Mouse (Mus musculus): ENCODE measurements around the gene Man1a. TPM values are rescaled to one million over a fixed set of nuclear protein-coding genes. Genes with fewer than 3 reads are reported as not detected.

Man1a gene
- polyA plus RNA-seq, 1 experiment from 2014 or later: 12.6 TPM

DNA sequence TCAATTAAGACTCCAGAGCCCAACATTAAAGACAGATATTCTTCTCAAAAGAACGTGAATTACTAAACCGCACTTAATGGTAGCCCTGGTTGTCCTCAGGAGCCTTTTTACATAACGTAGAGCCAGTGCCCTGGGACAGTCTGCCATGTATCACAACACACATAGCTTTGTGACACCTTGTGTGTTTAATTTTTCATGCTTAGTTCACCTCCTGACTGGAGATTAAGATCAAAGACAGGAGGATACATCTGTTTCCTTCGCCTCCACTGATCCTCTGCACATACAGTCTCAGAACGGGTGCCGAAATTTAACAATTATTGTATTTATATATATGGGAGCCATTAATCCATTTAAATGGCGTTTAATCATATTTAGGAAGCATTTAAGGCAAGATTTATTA lies 134.8 kb downstream of the Man1a start:
- ATAC-seq (replicated peaks; ENCODE audit: low FRiP score): no peak
- H3K4me2 ChIP-seq: no peak overlapping the region
- H3K9ac ChIP-seq (ENCODE audit: low read depth, low read length): no peak overlapping the region
- no peaks in the 10 kb centered on the region for H3K36me3 ChIP-seq (ENCODE audit: control insufficient read depth, insufficient read depth, low read length)
- WGBS: 71% methylated on average over 7 of the region's 7 CpGs
- DNase-seq (ENCODE audit: low spot score): no peak
- H3K4me1 ChIP-seq (replicated peaks; ENCODE audit: control insufficient read depth, insufficient read depth, low read length): no peaks in the 10 kb centered on the region
- no peak overlapping the region for H3K4me3 ChIP-seq (ENCODE audit: low read depth, low read length)
- H3K27me3 ChIP-seq (replicated peaks; ENCODE audit: control insufficient read depth, insufficient read depth, low read length): no peaks in the 10 kb centered on the region
- H3K9me3 ChIP-seq (ENCODE audit: control insufficient read depth, low read length): no peaks in the 10 kb centered on the region
- H3K27ac ChIP-seq (ENCODE audit: low read depth, low read length): no peak overlapping the region

DNA sequence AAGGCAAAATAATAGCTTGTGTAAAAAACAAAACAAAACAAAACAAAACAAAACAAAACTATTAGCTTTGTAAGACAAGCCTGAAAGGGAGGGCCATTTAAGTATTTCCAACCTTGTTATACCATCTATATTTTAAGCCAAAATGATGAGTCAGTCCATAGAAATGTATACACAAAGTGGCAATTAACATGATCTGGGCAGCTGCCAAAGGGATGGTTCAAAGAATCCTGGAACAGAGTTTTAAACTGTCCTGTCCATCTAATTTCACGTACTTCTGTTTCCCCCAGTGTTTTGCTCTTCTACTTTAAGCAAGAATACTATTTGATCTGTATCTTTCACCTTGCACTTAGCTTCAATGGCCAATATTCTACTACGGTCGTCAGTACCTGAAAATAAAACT lies 138.2 kb downstream of the Man1a start:
- Histone ChIP-seq H3K9me3 (ENCODE audit: control insufficient read depth, low read length) (no peaks in the 10 kb centered on the region), H3K4me2 (no peak overlapping the region), H3K36me3 (ENCODE audit: control insufficient read depth, insufficient read depth, low read length) (no peaks in the 10 kb centered on the region), H3K4me3 (ENCODE audit: low read depth, low read length) (no peak overlapping the region), H3K4me1 (replicated peaks; ENCODE audit: control insufficient read depth, insufficient read depth, low read length) (no peaks in the 10 kb centered on the region), H3K27me3 (replicated peaks; ENCODE audit: control insufficient read depth, insufficient read depth, low read length) (no peaks in the 10 kb centered on the region), H3K27ac (ENCODE audit: low read depth, low read length) (no peak overlapping the region), H3K9ac (ENCODE audit: low read depth, low read length) (no peak overlapping the region)
- DNase-seq (ENCODE audit: low spot score): no peak
- ATAC-seq (replicated peaks; ENCODE audit: low FRiP score): no peak
- 87% methylated on average over 3 of the region's 3 CpGs for WGBS

DNA sequence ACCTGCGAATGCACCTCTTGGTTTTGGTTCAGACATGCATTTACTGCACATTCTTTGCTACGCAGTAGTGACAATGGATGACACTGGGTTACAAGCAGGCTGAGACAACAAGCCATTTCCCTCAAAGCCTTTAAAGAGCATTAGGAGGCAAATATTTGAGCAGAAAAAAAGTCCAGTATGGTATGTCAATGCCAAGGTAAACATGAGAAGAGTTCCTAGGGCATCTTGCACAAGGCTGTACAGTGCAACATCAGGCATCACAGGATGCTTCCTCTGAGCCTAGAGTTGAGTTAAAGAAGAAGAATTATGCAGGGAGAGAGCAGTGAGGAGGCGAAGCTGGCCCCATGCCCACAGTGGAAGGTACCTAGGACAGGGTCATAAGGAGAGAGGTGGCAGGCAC lies 140.3 kb downstream of the Man1a start:
- no peak overlapping the region for H3K27ac ChIP-seq (ENCODE audit: low read depth, low read length)
- no peak for ATAC-seq (replicated peaks; ENCODE audit: low FRiP score)
- no peaks in the 10 kb centered on the region for H3K27me3 ChIP-seq (replicated peaks; ENCODE audit: control insufficient read depth, insufficient read depth, low read length)
- H3K4me2 ChIP-seq: no peak overlapping the region
- no peaks in the 10 kb centered on the region for H3K4me1 ChIP-seq (replicated peaks; ENCODE audit: control insufficient read depth, insufficient read depth, low read length)
- no peak for DNase-seq (ENCODE audit: low spot score)
- 92% methylated on average over 3 of the region's 3 CpGs for WGBS
- no peaks in the 10 kb centered on the region for H3K9me3 ChIP-seq (ENCODE audit: control insufficient read depth, low read length)
- no peak overlapping the region for H3K9ac ChIP-seq (ENCODE audit: low read depth, low read length)
- H3K36me3 ChIP-seq (ENCODE audit: control insufficient read depth, insufficient read depth, low read length): no peaks in the 10 kb centered on the region
- H3K4me3 ChIP-seq (ENCODE audit: low read depth, low read length): no peak overlapping the region

DNA sequence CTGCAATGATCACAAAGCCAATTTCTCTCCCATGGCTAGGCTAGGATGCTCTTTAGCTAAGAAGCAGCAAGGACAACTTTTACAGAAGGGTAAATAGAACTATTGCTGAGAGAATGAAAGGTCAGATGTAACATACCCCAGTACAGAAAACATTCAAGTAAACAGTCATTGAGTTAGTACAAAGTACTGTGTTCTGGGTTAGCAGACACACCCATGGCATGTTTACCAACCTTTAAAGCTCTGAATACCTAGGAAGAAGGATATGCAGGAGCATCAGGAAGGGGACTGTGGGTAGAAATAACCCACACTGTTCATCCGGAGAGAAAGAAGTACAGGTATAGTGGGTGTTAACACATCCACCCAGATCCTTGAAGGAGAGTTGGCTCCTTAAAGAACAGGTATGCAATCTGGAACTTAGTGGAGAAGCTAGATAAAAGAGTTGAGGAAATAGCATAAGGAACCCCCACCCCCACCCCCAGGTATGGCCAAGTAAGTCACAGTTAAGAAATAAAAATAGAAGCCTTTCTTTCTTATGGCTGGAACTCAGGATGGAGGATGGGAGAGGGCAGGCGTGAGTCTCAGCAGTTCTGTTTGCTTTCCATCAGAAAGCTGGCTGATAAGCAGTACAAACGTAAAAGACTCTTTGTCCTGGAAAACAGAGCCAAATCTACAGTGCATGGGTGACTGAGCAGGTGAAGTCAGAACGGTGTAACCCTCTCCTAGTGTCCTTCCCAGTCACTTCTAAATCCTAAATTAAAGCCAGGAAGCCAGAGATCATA lies 146.5 kb downstream of the Man1a start:
- Histone ChIP-seq H3K9me3 (ENCODE audit: control insufficient read depth, low read length) (no peaks in the 10 kb centered on the region), H3K9ac (ENCODE audit: low read depth, low read length) (no peak overlapping the region), H3K4me3 (ENCODE audit: low read depth, low read length) (no peak overlapping the region), H3K36me3 (ENCODE audit: control insufficient read depth, insufficient read depth, low read length) (no peaks in the 10 kb centered on the region), H3K4me2 (no peak overlapping the region), H3K27ac (ENCODE audit: low read depth, low read length) (no peak overlapping the region), H3K27me3 (replicated peaks; ENCODE audit: control insufficient read depth, insufficient read depth, low read length) (no peaks in the 10 kb centered on the region), H3K4me1 (replicated peaks; ENCODE audit: control insufficient read depth, insufficient read depth, low read length) (no peaks in the 10 kb centered on the region)
- no peak for DNase-seq (ENCODE audit: low spot score)
- ATAC-seq (replicated peaks; ENCODE audit: low FRiP score): no peak
- 64% methylated on average over 4 of the region's 4 CpGs for WGBS

DNA sequence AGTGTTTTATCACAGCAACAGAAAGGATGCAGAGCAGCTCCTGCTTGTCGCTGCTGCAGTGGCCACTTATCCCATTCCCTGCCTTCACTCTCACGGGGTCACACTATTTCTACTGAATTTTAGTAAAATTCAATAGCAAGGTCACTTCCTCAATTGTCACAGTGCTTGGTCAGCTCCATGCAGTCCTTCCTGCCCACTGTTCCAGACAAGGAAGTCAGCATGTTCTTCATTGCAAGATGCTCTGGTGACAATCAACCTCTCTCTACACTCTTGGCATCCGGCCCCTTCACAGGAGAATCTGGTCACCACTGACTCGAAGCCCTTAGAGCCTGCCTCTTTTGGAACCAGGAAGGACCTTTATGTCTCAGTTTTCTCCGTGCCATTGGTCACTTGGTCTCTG lies 148.5 kb downstream of the Man1a start:
- no peak overlapping the region for H3K4me2 ChIP-seq
- no peak for ATAC-seq (replicated peaks; ENCODE audit: low FRiP score)
- no peaks in the 10 kb centered on the region for H3K36me3 ChIP-seq (ENCODE audit: control insufficient read depth, insufficient read depth, low read length)
- H3K9me3 ChIP-seq (ENCODE audit: control insufficient read depth, low read length): no peaks in the 10 kb centered on the region
- H3K9ac ChIP-seq (ENCODE audit: low read depth, low read length): no peak overlapping the region
- H3K27ac ChIP-seq (ENCODE audit: low read depth, low read length): no peak overlapping the region
- no peak overlapping the region for H3K4me3 ChIP-seq (ENCODE audit: low read depth, low read length)
- no peaks in the 10 kb centered on the region for H3K4me1 ChIP-seq (replicated peaks; ENCODE audit: control insufficient read depth, insufficient read depth, low read length)
- H3K27me3 ChIP-seq (replicated peaks; ENCODE audit: control insufficient read depth, insufficient read depth, low read length): no peaks in the 10 kb centered on the region
- DNase-seq (ENCODE audit: low spot score): no peak
- WGBS: 64% methylated on average over 5 of the region's 5 CpGs

DNA sequence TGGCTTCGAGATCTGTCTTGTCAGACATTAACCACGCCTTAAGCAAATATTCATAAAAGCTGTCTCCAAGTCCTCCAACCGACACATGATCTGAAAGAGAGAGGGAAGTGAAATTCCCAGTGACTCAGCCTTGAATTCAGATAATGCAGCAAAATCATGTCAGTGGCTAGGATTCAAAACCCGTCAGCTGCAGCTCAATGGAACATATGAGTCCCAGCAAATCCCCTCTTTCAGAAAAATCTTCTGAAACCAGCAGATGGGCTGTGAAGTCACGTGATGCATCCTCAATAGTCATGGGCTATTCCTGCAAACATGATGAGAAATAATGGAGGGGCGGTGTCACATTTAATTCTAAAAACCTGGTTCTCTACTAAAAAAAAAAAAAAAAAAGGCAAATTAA lies 151.0 kb downstream of the Man1a start:
- no peaks in the 10 kb centered on the region for H3K27me3 ChIP-seq (replicated peaks; ENCODE audit: control insufficient read depth, insufficient read depth, low read length)
- no peaks in the 10 kb centered on the region for H3K36me3 ChIP-seq (ENCODE audit: control insufficient read depth, insufficient read depth, low read length)
- no peak overlapping the region for H3K4me3 ChIP-seq (ENCODE audit: low read depth, low read length)
- H3K9ac ChIP-seq (ENCODE audit: low read depth, low read length): no peak overlapping the region
- H3K27ac ChIP-seq (ENCODE audit: low read depth, low read length): no peak overlapping the region
- DNase-seq (ENCODE audit: low spot score) (no peak), ATAC-seq (replicated peaks; ENCODE audit: low FRiP score) (no peak)
- WGBS: 83% methylated on average over 6 of the region's 6 CpGs
- H3K9me3 ChIP-seq (ENCODE audit: control insufficient read depth, low read length): no peaks in the 10 kb centered on the region
- H3K4me1 ChIP-seq (replicated peaks; ENCODE audit: control insufficient read depth, insufficient read depth, low read length): no peaks in the 10 kb centered on the region
- no peak overlapping the region for H3K4me2 ChIP-seq

DNA sequence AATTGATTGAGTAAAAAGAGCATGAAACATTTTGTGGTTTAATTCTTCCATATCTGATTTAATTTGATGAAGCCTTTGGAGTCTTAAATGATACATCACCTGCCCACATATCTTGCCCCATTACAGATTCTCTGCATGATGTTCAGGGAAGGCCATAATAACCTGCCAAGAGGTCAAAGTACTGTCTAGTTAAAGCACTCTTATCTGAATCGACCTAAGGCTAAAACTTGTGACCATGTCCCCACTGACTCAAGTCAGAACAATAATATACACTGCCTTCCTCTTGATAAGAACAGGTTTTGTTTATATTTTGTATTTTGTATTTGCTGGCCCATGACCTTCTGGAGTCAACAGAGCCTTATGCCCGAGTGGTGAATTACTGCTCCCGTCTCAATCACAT lies 154.2 kb downstream of the Man1a start:
- Histone ChIP-seq H3K9me3 (ENCODE audit: control insufficient read depth, low read length) (no peaks in the 10 kb centered on the region), H3K27ac (ENCODE audit: low read depth, low read length) (no peak overlapping the region), H3K9ac (ENCODE audit: low read depth, low read length) (no peak overlapping the region), H3K27me3 (replicated peaks; ENCODE audit: control insufficient read depth, insufficient read depth, low read length) (no peaks in the 10 kb centered on the region), H3K4me2 (no peak overlapping the region), H3K36me3 (ENCODE audit: control insufficient read depth, insufficient read depth, low read length) (no peaks in the 10 kb centered on the region; the same call in 1 of the 2 replicates), H3K4me3 (ENCODE audit: low read depth, low read length) (no peak overlapping the region), H3K4me1 (replicated peaks; ENCODE audit: control insufficient read depth, insufficient read depth, low read length) (no peaks in the 10 kb centered on the region)
- no peak for ATAC-seq (replicated peaks; ENCODE audit: low FRiP score)
- 68% methylated on average over 3 of the region's 3 CpGs for WGBS
- DNase-seq (ENCODE audit: low spot score): no peak

DNA sequence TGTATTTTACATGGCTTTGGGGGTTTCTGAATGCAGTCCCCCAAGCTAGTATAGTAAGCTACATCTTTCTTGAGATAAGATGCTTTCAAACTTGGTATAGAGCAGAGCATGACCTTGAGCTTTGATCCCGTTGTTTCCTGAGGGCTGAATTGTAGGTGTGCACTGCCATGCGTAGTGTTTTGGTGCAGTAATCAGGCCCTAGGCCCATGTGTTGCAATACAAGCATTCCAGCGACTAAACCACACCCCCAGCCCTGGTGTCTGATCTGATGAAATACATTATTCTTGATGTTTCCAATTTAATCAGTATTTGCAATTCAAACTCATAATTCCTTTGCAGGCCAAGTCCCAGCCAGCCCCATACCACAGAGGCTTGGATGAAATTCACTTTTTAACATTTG lies 158.9 kb downstream of the Man1a start:
- DNase-seq (ENCODE audit: low spot score) (no peak), ATAC-seq (replicated peaks; ENCODE audit: low FRiP score) (no peak)
- Histone ChIP-seq H3K4me1 (replicated peaks; ENCODE audit: control insufficient read depth, insufficient read depth, low read length) (no peaks in the 10 kb centered on the region), H3K9me3 (ENCODE audit: control insufficient read depth, low read length) (no peaks in the 10 kb centered on the region), H3K4me3 (ENCODE audit: low read depth, low read length) (no peak overlapping the region), H3K27me3 (replicated peaks; ENCODE audit: control insufficient read depth, insufficient read depth, low read length) (no peaks in the 10 kb centered on the region), H3K36me3 (ENCODE audit: control insufficient read depth, insufficient read depth, low read length) (no peaks in the 10 kb centered on the region; the same call in 1 of the 2 replicates), H3K9ac (ENCODE audit: low read depth, low read length) (no peak overlapping the region), H3K4me2 (no peak overlapping the region), H3K27ac (ENCODE audit: low read depth, low read length) (no peak overlapping the region)
- 79% methylated on average over 3 of the region's 3 CpGs for WGBS

DNA sequence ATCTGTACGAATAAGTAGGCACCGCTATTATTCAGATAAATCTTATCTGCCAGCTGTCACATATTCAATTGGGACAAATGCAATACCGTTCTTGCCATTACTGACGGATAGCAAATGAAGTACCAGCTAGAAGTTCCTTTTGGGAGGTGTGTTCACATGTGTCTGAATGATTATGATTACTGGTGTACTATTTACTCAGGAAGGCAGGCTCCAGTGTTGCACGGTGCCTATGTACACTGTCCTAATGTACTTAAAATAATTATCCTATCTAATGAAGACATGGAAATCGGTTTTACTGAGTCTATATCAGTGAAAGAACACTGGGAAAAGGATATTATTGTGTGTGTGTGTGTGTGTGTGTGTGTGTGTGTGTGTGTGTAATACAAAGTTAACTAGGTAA lies 160.7 kb downstream of the Man1a start:
- no peak for ATAC-seq (replicated peaks; ENCODE audit: low FRiP score)
- H3K4me2 ChIP-seq: no peak overlapping the region

More for the DNA sequence above, 160.7 kb downstream of the Man1a start:
- no peak overlapping the region for H3K27ac ChIP-seq (ENCODE audit: low read depth, low read length)
- H3K27me3 ChIP-seq (replicated peaks; ENCODE audit: control insufficient read depth, insufficient read depth, low read length): no peaks in the 10 kb centered on the region
- no peaks in the 10 kb centered on the region for H3K9me3 ChIP-seq (ENCODE audit: control insufficient read depth, low read length)
- 79% methylated on average over 6 of the region's 6 CpGs for WGBS
- DNase-seq (ENCODE audit: low spot score): no peak
- no peak overlapping the region for H3K4me3 ChIP-seq (ENCODE audit: low read depth, low read length)
- no peak overlapping the region for H3K9ac ChIP-seq (ENCODE audit: low read depth, low read length)
- H3K36me3 ChIP-seq (ENCODE audit: control insufficient read depth, insufficient read depth, low read length): no peaks in the 10 kb centered on the region; the same call in 1 of the 2 replicates
- H3K4me1 ChIP-seq (replicated peaks; ENCODE audit: control insufficient read depth, insufficient read depth, low read length): no peaks in the 10 kb centered on the region

Measured in liver, embryonic 11.5 days (tissue).